Mouse (Mus musculus) MEL (cell line): ENCODE results near the gene Rinl. TPM values are rescaled to one million over a fixed set of nuclear protein-coding genes. Genes with fewer than 3 reads are reported as not detected.

Source experiments
- DNase-seq: peaks from one replicate; pipeline ENCODE4 v3.0.0; 2011; ENCODE audit warnings: low read depth, low spot score
- H3K27ac ChIP-seq: 2 replicates; pipeline ENCODE4 v1.5.1; 2012; ENCODE audit warnings: low read depth, mild to moderate bottlenecking, control low read depth, low read length, moderate library complexity; ENCODE audit not compliant: control insufficient read depth
- H3K27me3 ChIP-seq, 2 experiments: fragments of 150-350 bp in 1 of 2; sonication (generic) in 1 of 2; 2 replicates each; pipeline ENCODE4 v1.6.1; 2012; ENCODE audit warnings: low read length in 2 of 2, mild to moderate bottlenecking in 2 of 2, improper control_type of control experiment in 1 of 2, moderate library complexity in 1 of 2; ENCODE audit not compliant: insufficient read depth in 2 of 2, control insufficient read depth in 1 of 2
- H3K36me3 ChIP-seq, 2 experiments: 2 replicates each; pipeline ENCODE4 v1.6.1; 2012 to 2014; ENCODE audit warnings: low read length in 2 of 2, improper control_type of control experiment in 1 of 2, inconsistent platforms in 1 of 2, mild to moderate bottlenecking in 1 of 2; ENCODE audit not compliant: insufficient read depth in 2 of 2, control insufficient read depth in 1 of 2
- H3K4me1 ChIP-seq, 2 experiments: fragments of 150-350 bp in 1 of 2; sonication (generic) in 1 of 2; 2 replicates each; pipeline ENCODE4 v1.6.1; 2012; ENCODE audit warnings: low read length in 2 of 2, improper control_type of control experiment in 1 of 2, mild to moderate bottlenecking in 1 of 2; ENCODE audit not compliant: insufficient read depth in 2 of 2, control insufficient read depth in 1 of 2
- H3K4me3 ChIP-seq, 2 experiments: fragments of 150-350 bp in 1 of 2; sonication (generic) in 1 of 2; 2 replicates each; pipeline ENCODE4 v1.5.1; 2012; ENCODE audit warnings: low read depth in 2 of 2, low read length in 2 of 2, mild to moderate bottlenecking in 2 of 2, moderate library complexity in 2 of 2, control low read depth in 1 of 2, improper control_type of control experiment in 1 of 2; ENCODE audit not compliant: control insufficient read depth in 1 of 2, insufficient read depth in 1 of 2
- H3K79me2 ChIP-seq: 2 replicates; pipeline ENCODE4 v1.6.1; 2012; ENCODE audit warnings: mild to moderate bottlenecking, low read length, moderate library complexity; ENCODE audit not compliant: control insufficient read depth, poor library complexity, insufficient read depth
- H3K9ac ChIP-seq: 2 replicates; pipeline ENCODE4 v1.6.1; 2012; ENCODE audit warnings: low read depth, mild to moderate bottlenecking, control low read depth, low read length, moderate library complexity; ENCODE audit not compliant: control insufficient read depth, poor library complexity, severe bottlenecking
- H3K9me3 ChIP-seq: fragments of 150-350 bp; sonication (generic); replicated peaks from 2 replicates; pipeline ENCODE4 v1.6.1; 2012; ENCODE audit warnings: mild to moderate bottlenecking, low read length, improper control_type of control experiment, moderate library complexity; ENCODE audit not compliant: insufficient read depth
- BHLHE40 ChIP-seq: IDR thresholded peaks from 2 replicates; pipeline ENCODE4 v1.6.1; 2012; ENCODE audit warnings: low read depth, mild to moderate bottlenecking, inconsistent platforms, low read length, improper control_type of control experiment, borderline replicate concordance
- ELF1 ChIP-seq: IDR thresholded peaks from 2 replicates; pipeline ENCODE4 v1.6.1; 2014; ENCODE audit warnings: low read depth, mild to moderate bottlenecking, inconsistent platforms, low read length, improper control_type of control experiment, moderate library complexity
- ETS1 ChIP-seq: IDR thresholded peaks from 2 replicates; pipeline ENCODE4 v1.6.1; 2012; ENCODE audit warnings: low read depth, mild to moderate bottlenecking, inconsistent platforms, low read length, improper control_type of control experiment, moderate library complexity
- KAT2A ChIP-seq: conservative IDR thresholded peaks from 2 replicates; pipeline ENCODE4 v1.6.1; 2012; ENCODE audit warnings: low read depth, low read length, improper control_type of control experiment, inconsistent platforms
- MAFK ChIP-seq: IDR thresholded peaks from 2 replicates; pipeline ENCODE4 v1.6.1; 2011; ENCODE audit warnings: low read depth, mild to moderate bottlenecking, low read length, improper control_type of control experiment, borderline replicate concordance
- POLR2A ChIP-seq, 2 experiments: IDR thresholded peaks; 2 replicates each; pipeline ENCODE4 v1.6.1; 2011 to 2012; ENCODE audit warnings: low read length in 2 of 2, mild to moderate bottlenecking in 2 of 2, control low read depth in 1 of 2, improper control_type of control experiment in 1 of 2, low read depth in 1 of 2, moderate library complexity in 1 of 2; ENCODE audit not compliant: control insufficient read depth in 1 of 2, insufficient read depth in 1 of 2, poor library complexity in 1 of 2
- TCF12 ChIP-seq: IDR thresholded peaks from 2 replicates; pipeline ENCODE4 v1.6.1; 2014; ENCODE audit warnings: low read depth, mild to moderate bottlenecking, inconsistent platforms, low read length, improper control_type of control experiment, moderate library complexity
- ZC3H11A ChIP-seq: IDR thresholded peaks from 2 replicates; pipeline ENCODE4 v1.6.1; 2012; ENCODE audit warnings: low read depth, mild to moderate bottlenecking, inconsistent platforms, low read length, improper control_type of control experiment
- polyA plus RNA-seq, 2 experiments: library from polyadenylated mRNA; stranded (reverse) in 1 of 2; unstranded in 1 of 2; fragments of >175 nt in 1 of 2; fragments of >200 nt in 1 of 2; gene quantifications; 2 replicates each; pipeline versions ENCODE4 v1.2.1 to v1.2.4; 2012; ENCODE audit warnings: low replicate concordance in 2 of 2, low read depth in 1 of 2; ENCODE audit not compliant: insufficient read length in 2 of 2, insufficient read depth in 1 of 2, missing spikeins in 1 of 2
- total RNA-seq: library from RNA; depleted of rRNA; stranded (reverse); fragments of 300-350 nt; gene quantifications from 2 replicates; pipeline ENCODE4 v1.2.3, GENCODE M21; 2012; rRNA removed

The Rinl gene
- total and polyA plus RNA-seq, 3 experiments, result 39.9 to 63.9 TPM; not detected in 1

DNA sequence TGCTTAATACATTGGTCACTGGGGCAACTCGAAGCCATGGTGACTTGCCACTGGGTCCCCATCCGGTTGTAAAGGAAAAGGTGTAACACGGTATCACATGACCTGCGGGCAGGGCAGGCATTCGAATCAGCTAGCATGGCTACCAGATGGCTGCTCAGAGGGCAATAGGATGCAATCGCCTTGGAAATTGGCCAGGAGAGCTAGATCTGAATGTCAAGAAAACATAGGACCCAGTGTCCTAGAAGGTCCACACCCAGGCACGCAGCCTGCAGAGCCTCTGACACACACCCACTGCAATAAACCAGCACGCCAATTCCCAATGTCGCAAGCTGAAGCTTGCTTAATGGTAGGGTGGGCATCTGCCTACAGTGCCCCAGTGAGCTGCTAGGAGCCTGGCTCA is 49.6 kb downstream of the Rinl start:
- Histone ChIP-seq H3K27ac (no peak overlapping the region), H3K27me3 (no peaks in the 10 kb centered on the region), H3K4me3 (no peak overlapping the region), H3K79me2 (no peaks in the 10 kb centered on the region), H3K9me3 (no peaks in the 10 kb centered on the region)
- DNase-seq, result no peak
- TF ChIP-seq ETS1 (no peak), MAFK (no peak)
- TF ChIP-seq, all 39 proteins: peak for 0
- H3K9ac ChIP-seq, result no peak overlapping the region
- H3K36me3 ChIP-seq, result no peaks in the 10 kb centered on the region
- H3K4me1 ChIP-seq, result no peaks in the 10 kb centered on the region

DNA sequence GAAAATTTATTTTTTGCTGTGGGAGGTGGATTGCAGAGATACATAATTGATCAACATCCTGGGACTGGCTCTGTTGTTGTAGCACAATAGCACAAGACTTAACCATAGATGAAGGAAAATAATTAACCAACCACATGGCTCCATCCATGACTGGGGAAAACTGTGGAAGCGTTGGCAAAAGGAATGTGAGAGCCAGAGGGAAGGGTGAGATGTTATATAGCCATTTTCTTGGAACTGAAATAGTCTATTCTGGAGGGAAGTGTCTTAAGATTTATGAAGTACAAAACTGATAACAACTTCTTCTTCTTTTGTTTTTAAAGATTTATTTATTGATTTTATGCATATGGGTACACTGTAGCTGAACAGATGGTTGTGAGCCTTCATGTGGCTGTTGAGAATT is 58.5 kb downstream of the Rinl start:
- no peak for TF ChIP-seq ELF1
- TF ChIP-seq POLR2A (IDR thresholded peaks at IDR 0.05; ENCODE audit: control insufficient read depth in 1 of 2, insufficient read depth in 1 of 2, low read depth in 1 of 2, low read length in 2 of 2, poor library complexity in 1 of 2), result no peak
- no peak for TF ChIP-seq ZC3H11A
- TF ChIP-seq TCF12, result no peak
- TF ChIP-seq KAT2A, result no peak
- no peak for TF ChIP-seq BHLHE40
- no peaks in the 10 kb centered on the region for H3K4me1 ChIP-seq
- no peaks in the 10 kb centered on the region for H3K36me3 ChIP-seq
- H3K79me2 ChIP-seq, result no peaks in the 10 kb centered on the region
- H3K27ac ChIP-seq, result no peak overlapping the region
- H3K9me3 ChIP-seq, result no peaks in the 10 kb centered on the region
- H3K9ac ChIP-seq, result no peak overlapping the region
- no peaks in the 10 kb centered on the region; a peak in 2 of 4 replicates for H3K27me3 ChIP-seq
- no peak overlapping the region for H3K4me3 ChIP-seq
- DNase-seq, result no peak

Other genes starting within 250 kb of the Rinl start
- not detected in 2 replicates for gene Sycn, start 248.1 kb upstream of the Rinl start, total RNA-seq
- not detected for gene Sycn, start 248.1 kb upstream of the Rinl start, polyA plus RNA-seq
- not detected in 2 replicates for gene Nccrp1, start 241.7 kb upstream of the Rinl start, total RNA-seq
- not detected for gene Nccrp1, start 241.7 kb upstream of the Rinl start, polyA plus RNA-seq
- gene Samd4b, start 190.8 kb upstream of the Rinl start, total RNA-seq, result 6.4 and 7.2 TPM in 2 replicates
- gene Samd4b, start 190.8 kb upstream of the Rinl start, polyA plus RNA-seq, result 10 to 100 TPM in 1 of 2 experiments, not detected in 1; 45.9 TPM
- gene Pak4, start 190.8 kb upstream of the Rinl start, total RNA-seq, result 9.3 and 9.7 TPM in 2 replicates
- gene Pak4, start 190.8 kb upstream of the Rinl start, polyA plus RNA-seq, result 10 to 100 TPM in 1 of 2 experiments, not detected in 1; 26.6 TPM
- not detected in 2 replicates for gene Acp7, start 157.6 kb upstream of the Rinl start, total RNA-seq
- gene Acp7, start 157.6 kb upstream of the Rinl start, polyA plus RNA-seq, result not detected
- not detected in 2 replicates for gene Fbxo27, start 96.1 kb upstream of the Rinl start, total RNA-seq
- gene Fbxo27, start 96.1 kb upstream of the Rinl start, polyA plus RNA-seq, result not detected
- gene Fbxo17, start 72.2 kb upstream of the Rinl start, total RNA-seq, result 0.10 TPM in 1 of 2 replicates, not detected in the other
- gene Fbxo17, start 72.2 kb upstream of the Rinl start, polyA plus RNA-seq, result under 1 TPM in 1 of 2 experiments, not detected in 1; 0.43 TPM
- 137 and 141 TPM in 2 replicates for gene Mrps12, start 47.1 kb upstream of the Rinl start, total RNA-seq
- gene Mrps12, start 47.1 kb upstream of the Rinl start, polyA plus RNA-seq, result 100 to 1,000 TPM in 1 of 2 experiments, not detected in 1; 126 TPM
- gene Sars2, start 47.0 kb upstream of the Rinl start, total RNA-seq, result 19.2 and 21.3 TPM in 2 replicates
- gene Sars2, start 47.0 kb upstream of the Rinl start, polyA plus RNA-seq, result 10 to 100 TPM in 1 of 2 experiments, not detected in 1; 51.4 TPM
- not detected in 2 replicates for gene Ccer2, start 32.8 kb upstream of the Rinl start, total RNA-seq
- gene Ccer2, start 32.8 kb upstream of the Rinl start, polyA plus RNA-seq, result under 1 TPM in 1 of 2 experiments, not detected in 1; 0.11 TPM
- gene Sirt2, start 22.2 kb upstream of the Rinl start, total RNA-seq, result 31.8 and 35.7 TPM in 2 replicates
- gene Sirt2, start 22.2 kb upstream of the Rinl start, polyA plus RNA-seq, result 10 to 100 TPM in 1 of 2 experiments, not detected in 1; 72.4 TPM
- gene Nfkbib, start 21.5 kb upstream of the Rinl start, total RNA-seq, result 30.7 and 32.9 TPM in 2 replicates
- gene Nfkbib, start 21.5 kb upstream of the Rinl start, polyA plus RNA-seq, result 10 to 100 TPM in 1 of 2 experiments, not detected in 1; 52.7 TPM
- gene Hnrnpl, start 19.6 kb downstream of the Rinl start, total RNA-seq, result 246 and 303 TPM in 2 replicates
- gene Hnrnpl, start 19.6 kb downstream of the Rinl start, polyA plus RNA-seq, result 1,000 to 10,000 TPM in 1 of 2 experiments, 100 to 1,000 TPM in 1; 684 to 1,095 TPM
- gene Ech1, start 36.2 kb downstream of the Rinl start, total RNA-seq, result 82.8 and 99.5 TPM in 2 replicates
- 10 to 100 TPM in 1 of 2 experiments, not detected in 1; 74.7 TPM for gene Ech1, start 36.2 kb downstream of the Rinl start, polyA plus RNA-seq
- 1.5 and 2.1 TPM in 2 replicates for gene Lgals4, start 44.9 kb downstream of the Rinl start, total RNA-seq
- gene Lgals4, start 44.9 kb downstream of the Rinl start, polyA plus RNA-seq, result 1 to 10 TPM in 1 of 2 experiments, not detected in 1; 5.1 TPM
- 27.7 and 37.8 TPM in 2 replicates for gene Lgals7, start 74.9 kb downstream of the Rinl start, total RNA-seq
- 100 to 1,000 TPM in 1 of 2 experiments, not detected in 1; 138 TPM for gene Lgals7, start 74.9 kb downstream of the Rinl start, polyA plus RNA-seq
- 0.19 TPM in 1 of 2 replicates, not detected in the other for gene Capn12, start 92.5 kb downstream of the Rinl start, total RNA-seq
- not detected for gene Capn12, start 92.5 kb downstream of the Rinl start, polyA plus RNA-seq
- gene Actn4, start 173.4 kb downstream of the Rinl start, total RNA-seq, result 60.5 and 66.3 TPM in 2 replicates
- gene Actn4, start 173.4 kb downstream of the Rinl start, polyA plus RNA-seq, result 100 to 1,000 TPM in 1 of 2 experiments, not detected in 1; 267 TPM
- 525 and 545 TPM in 2 replicates for gene Eif3k, start 192.9 kb downstream of the Rinl start, total RNA-seq
- 100 to 1,000 TPM in 1 of 2 experiments, not detected in 1; 671 TPM for gene Eif3k, start 192.9 kb downstream of the Rinl start, polyA plus RNA-seq
- gene Map4k1, start 193.1 kb downstream of the Rinl start, total RNA-seq, result 17.3 and 19.3 TPM in 2 replicates
- 10 to 100 TPM in 1 of 2 experiments, not detected in 1; 50.8 TPM for gene Map4k1, start 193.1 kb downstream of the Rinl start, polyA plus RNA-seq